Comparison of ENCODE assay signal across 8 mouse cellular contexts in genomic region chr13:119965968-119966367, GRCm38 (mm10). TPM values are rescaled to one million over a fixed set of nuclear protein-coding genes. Genes with fewer than 3 reads are reported as not detected.
DNase-seq lines count a peak whose midpoint lies in the region; ATAC-seq and TF ChIP-seq lines count a peak whose summit lies in the region.
"Not testable (repeated sequence)": the region's sequence is repeated elsewhere in the genome, so short reads cannot be mapped to it uniquely, and the experiment has no call there.

No protein-coding gene starts in this region.

- peak; percentile 1 for DNase-seq in CD4-positive, CD25-positive, alpha-beta regulatory T cell, adult 2 months (ENCODE audit: low read depth, low spot score)
- peak; percentile 11 to 12 for DNase-seq in cerebellum, postnatal 36 days
- DNase-seq in gastrocnemius, adult 2 months: peak; percentile 31
- peak; percentile 18 for DNase-seq in heart, postnatal 4 days
- peak; percentile 11 for DNase-seq in midbrain, embryonic 10.5 days (ENCODE audit: low spot score)
- DNase-seq in right cerebral cortex, postnatal 25 days: peak; percentile 4

- H3K9me3 ChIP-seq in kidney, embryonic 16.5 days (ENCODE audit: low read length); liver, embryonic 12.5 days (replicated peaks); midbrain, embryonic 10.5 days (replicated peaks): not testable (repeated sequence)

- peak; percentile 33 for ATAC-seq in kidney, embryonic 16.5 days (ENCODE audit: low FRiP score, low TSS enrichment)
- not testable (repeated sequence) for ATAC-seq in liver, embryonic 12.5 days

- not testable (repeated sequence) for TF ChIP-seq CTCF in gastrocnemius, adult 2 months (IDR thresholded peaks at IDR 0.05)

- H3K36me3 ChIP-seq in kidney, embryonic 16.5 days (ENCODE audit: insufficient read depth, low read length); liver, embryonic 12.5 days; midbrain, embryonic 10.5 days: not testable (repeated sequence)

- H3K4me2 ChIP-seq in kidney, embryonic 16.5 days (replicated peaks; ENCODE audit: low read depth, low read length): peak overlapping the region; percentile 40
- 0 out of 2 replicates have a peak overlapping the region, but pooled peaks have one; percentile 33 for H3K4me2 ChIP-seq in liver, embryonic 12.5 days

- intact Hi-C loops in gastrocnemius, adult 2 months (cut with DNase I): not testable (repeated sequence)

- peak overlapping the region; percentile 68 for H3K4me3 ChIP-seq in gastrocnemius, adult 2 months
- H3K4me3 ChIP-seq in kidney, embryonic 16.5 days (ENCODE audit: low read length): peak overlapping the region; percentile 26
- not testable (repeated sequence) for H3K4me3 ChIP-seq in liver, embryonic 12.5 days
- H3K4me3 ChIP-seq in midbrain, embryonic 10.5 days: peak overlapping the region; percentile 24; the same call in 1 of the 2 replicates

- not testable (repeated sequence) for H3K9ac ChIP-seq in kidney, embryonic 16.5 days (replicated peaks; ENCODE audit: low read length); liver, embryonic 12.5 days

- WGBS in kidney, embryonic 16.5 days: under 1% methylated on average over 20 of the region's 22 CpGs
- under 1% methylated on average over 22 of the region's 22 CpGs for WGBS in liver, embryonic 12.5 days (ENCODE audit: insufficient replicate concordance)
- WGBS in midbrain, embryonic 10.5 days: under 1% methylated on average over 21 of the region's 22 CpGs

- H3K27ac ChIP-seq in gastrocnemius, adult 2 months; kidney, embryonic 16.5 days (ENCODE audit: low read length); liver, embryonic 12.5 days; midbrain, embryonic 10.5 days (replicated peaks): not testable (repeated sequence)

- H3K4me1 ChIP-seq in kidney, embryonic 16.5 days (ENCODE audit: insufficient read depth, low read length); liver, embryonic 12.5 days; midbrain, embryonic 10.5 days: not testable (repeated sequence)

- H3K27me3 ChIP-seq in kidney, embryonic 16.5 days (ENCODE audit: insufficient read depth, low read length); liver, embryonic 12.5 days (replicated peaks); midbrain, embryonic 10.5 days (ENCODE audit: low read depth, poor library complexity, severe bottlenecking): not testable (repeated sequence)

RNA-seq across cellular contexts. Expression of gene B020031M17Rik, which starts 15.4 kb away (rescaled TPM):
- total RNA-seq in gastrocnemius, adult 2 months (2021): not detected
- total RNA-seq in heart, postnatal 4 days (2021): not detected
- not detected in 2 replicates for polyA plus RNA-seq in kidney, embryonic 16.5 days (2015; fragmentation: Nextera tagmentation; extraction: Ambion mirVana)
- polyA plus RNA-seq in liver, embryonic 12.5 days (2016; fragmentation: Nextera tagmentation; extraction: Ambion mirVana): not detected in 2 replicates
- not detected in 2 replicates for polyA plus RNA-seq in midbrain, embryonic 10.5 days (2016; fragmentation: Nextera tagmentation; extraction: Ambion mirVana)

RNA-seq across cellular contexts. Expression of gene Gm21761, which starts 36.9 kb away (rescaled TPM):
- not detected for total RNA-seq in gastrocnemius, adult 2 months (2021)
- total RNA-seq in heart, postnatal 4 days (2021): not detected
- polyA plus RNA-seq in kidney, embryonic 16.5 days (2015; fragmentation: Nextera tagmentation; extraction: Ambion mirVana): not detected in 2 replicates
- not detected in 2 replicates for polyA plus RNA-seq in liver, embryonic 12.5 days (2016; fragmentation: Nextera tagmentation; extraction: Ambion mirVana)
- not detected in 2 replicates for polyA plus RNA-seq in midbrain, embryonic 10.5 days (2016; fragmentation: Nextera tagmentation; extraction: Ambion mirVana)
